Mouse (Mus musculus): ENCODE data around the gene Mpdu1. TPM values are rescaled to one million over a fixed set of nuclear protein-coding genes. Genes with fewer than 3 reads are reported as not detected.

The Mpdu1 gene
- polyA plus RNA-seq, 1 experiment from 2014 or later, result 25.9 TPM

GRCm38 (mm10) chr11:69680136-69680855 lies 17.9 kb upstream of the Mpdu1 start:
- WGBS, result 94% methylated on average over 30 of the region's 30 CpGs
- ATAC-seq (replicated peaks; ENCODE audit: insufficient number of reproducible peaks, low FRiP score, low TSS enrichment, low read depth), result no peak

GRCm38 (mm10) chr11:69679144-69679543 lies 16.7 kb upstream of the Mpdu1 start:
- Histone ChIP-seq H3K27me3 (ENCODE audit: control insufficient read depth, insufficient read depth, low read length) (no peaks in the 10 kb centered on the region), H3K27ac (replicated peaks; ENCODE audit: low read depth, low read length) (no peak overlapping the region), H3K9ac (replicated peaks; ENCODE audit: low read length) (no peak overlapping the region), H3K9me3 (replicated peaks; ENCODE audit: control insufficient read depth, low read length) (no peaks in the 10 kb centered on the region), H3K4me2 (ENCODE audit: low read depth, low read length) (no peak overlapping the region), H3K4me3 (ENCODE audit: low read depth, low read length) (no peak overlapping the region), H3K36me3 (replicated peaks; ENCODE audit: control insufficient read depth, insufficient read depth, low read depth, low read length) (peaks cover 8% of the 10 kb centered on the region), H3K4me1 (ENCODE audit: control insufficient read depth, insufficient read depth, low read length) (no peaks in the 10 kb centered on the region; the same call in 1 of the 2 replicates)
- DNase-seq (ENCODE audit: low spot score), result no peak
- ATAC-seq (replicated peaks; ENCODE audit: insufficient number of reproducible peaks, low FRiP score, low TSS enrichment, low read depth), result no peak
- WGBS, result 100% methylated on average over 2 of the region's 2 CpGs

More at GRCm38 (mm10) chr11:69680136-69680855, 17.9 kb upstream of the Mpdu1 start:
- H3K9me3 ChIP-seq (replicated peaks; ENCODE audit: control insufficient read depth, low read length), result no peaks in the 10 kb centered on the region
- DNase-seq (ENCODE audit: low spot score), result no peak
- peak overlapping the region; percentile 56 for H3K4me2 ChIP-seq (ENCODE audit: low read depth, low read length)
- peak overlapping the region; percentile 75 for H3K4me3 ChIP-seq (ENCODE audit: low read depth, low read length)
- H3K36me3 ChIP-seq (replicated peaks; ENCODE audit: control insufficient read depth, insufficient read depth, low read depth, low read length), result peaks cover 7% of the 10 kb centered on the region
- H3K4me1 ChIP-seq (ENCODE audit: control insufficient read depth, insufficient read depth, low read length), result no peaks in the 10 kb centered on the region; the same call in 1 of the 2 replicates
- no peak overlapping the region for H3K27ac ChIP-seq (replicated peaks; ENCODE audit: low read depth, low read length)
- no peak overlapping the region; the same call in 1 of the 2 replicates for H3K9ac ChIP-seq (replicated peaks; ENCODE audit: low read length)
- H3K27me3 ChIP-seq (ENCODE audit: control insufficient read depth, insufficient read depth, low read length), result no peaks in the 10 kb centered on the region

GRCm38 (mm10) chr11:69672211-69672706 lies 9.8 kb upstream of the Mpdu1 start, which contains the start of gene Eif4a1:
Eif4a1 (minus strand) TSS chr11:69672423.
- Histone ChIP-seq H3K27me3 (ENCODE audit: control insufficient read depth, insufficient read depth, low read length) (no peaks in the 10 kb centered on the region), H3K27ac (replicated peaks; ENCODE audit: low read depth, low read length) (peak within 1 kb of the TSS; percentile 93), H3K4me1 (ENCODE audit: control insufficient read depth, insufficient read depth, low read length) (no peaks in the 10 kb centered on the region), H3K36me3 (replicated peaks; ENCODE audit: control insufficient read depth, insufficient read depth, low read depth, low read length) (peaks cover 26% of the 10 kb centered on the region), H3K9ac (replicated peaks; ENCODE audit: low read length) (peak within 1 kb of the TSS; percentile 99), H3K4me3 (ENCODE audit: low read depth, low read length) (peak within 1 kb of the TSS; percentile 94), H3K4me2 (ENCODE audit: low read depth, low read length) (peak within 1 kb of the TSS; percentile 87), H3K9me3 (replicated peaks; ENCODE audit: control insufficient read depth, low read length) (no peaks in the 10 kb centered on the region)
- ATAC-seq (replicated peaks; ENCODE audit: insufficient number of reproducible peaks, low FRiP score, low TSS enrichment, low read depth), result peak; percentile 97
- DNase-seq (ENCODE audit: low spot score), result peak; percentile 100
- WGBS, result under 1% methylated on average over 36 of the region's 36 CpGs

- peak; percentile 2; the same call in 1 of the 2 replicates for ATAC-seq (replicated peaks; ENCODE audit: insufficient number of reproducible peaks, low FRiP score, low TSS enrichment, low read depth)
- WGBS, result under 1% methylated on average over 43 of the region's 43 CpGs
- peaks cover 26% of the 10 kb centered on the region for H3K36me3 ChIP-seq (replicated peaks; ENCODE audit: control insufficient read depth, insufficient read depth, low read depth, low read length)
These were observed 9.3 kb upstream of the Mpdu1 start for GRCm38 (mm10) chr11:69671726-69672124.

GRCm38 (mm10) chr11:69670786-69671725 lies 8.6 kb upstream of the Mpdu1 start:
- DNase-seq (ENCODE audit: low spot score), result peak; percentile 96
- Histone ChIP-seq H3K9ac (replicated peaks; ENCODE audit: low read length) (peak overlapping the region; percentile 99), H3K4me1 (ENCODE audit: control insufficient read depth, insufficient read depth, low read length) (no peaks in the 10 kb centered on the region), H3K27me3 (ENCODE audit: control insufficient read depth, insufficient read depth, low read length) (no peaks in the 10 kb centered on the region), H3K4me3 (ENCODE audit: low read depth, low read length) (peak overlapping the region; percentile 94), H3K36me3 (replicated peaks; ENCODE audit: control insufficient read depth, insufficient read depth, low read depth, low read length) (peaks cover 25% of the 10 kb centered on the region), H3K4me2 (ENCODE audit: low read depth, low read length) (peak overlapping the region; percentile 87), H3K27ac (replicated peaks; ENCODE audit: low read depth, low read length) (peak overlapping the region; percentile 93), H3K9me3 (replicated peaks; ENCODE audit: control insufficient read depth, low read length) (no peaks in the 10 kb centered on the region)
- under 1% methylated on average over 55 of the region's 61 CpGs for WGBS
- ATAC-seq (replicated peaks; ENCODE audit: insufficient number of reproducible peaks, low FRiP score, low TSS enrichment, low read depth), result peak; percentile 45

More at GRCm38 (mm10) chr11:69671726-69672124, 9.3 kb upstream of the Mpdu1 start:
- DNase-seq (ENCODE audit: low spot score), result no peak
- Histone ChIP-seq H3K9me3 (replicated peaks; ENCODE audit: control insufficient read depth, low read length) (no peaks in the 10 kb centered on the region), H3K4me3 (ENCODE audit: low read depth, low read length) (peak overlapping the region; percentile 94), H3K27me3 (ENCODE audit: control insufficient read depth, insufficient read depth, low read length) (no peaks in the 10 kb centered on the region), H3K9ac (replicated peaks; ENCODE audit: low read length) (peak overlapping the region; percentile 99), H3K4me1 (ENCODE audit: control insufficient read depth, insufficient read depth, low read length) (no peaks in the 10 kb centered on the region), H3K27ac (replicated peaks; ENCODE audit: low read depth, low read length) (peak overlapping the region; percentile 93), H3K4me2 (ENCODE audit: low read depth, low read length) (peak overlapping the region; percentile 87)

- 83% methylated on average over 3 of the region's 3 CpGs for WGBS
- DNase-seq (ENCODE audit: low spot score) (no peak), ATAC-seq (replicated peaks; ENCODE audit: insufficient number of reproducible peaks, low FRiP score, low TSS enrichment, low read depth) (no peak)
- Histone ChIP-seq H3K27me3 (ENCODE audit: control insufficient read depth, insufficient read depth, low read length) (no peaks in the 10 kb centered on the region), H3K36me3 (replicated peaks; ENCODE audit: control insufficient read depth, insufficient read depth, low read depth, low read length) (peaks cover 23% of the 10 kb centered on the region), H3K4me3 (ENCODE audit: low read depth, low read length) (no peak overlapping the region), H3K9me3 (replicated peaks; ENCODE audit: control insufficient read depth, low read length) (no peaks in the 10 kb centered on the region), H3K4me1 (ENCODE audit: control insufficient read depth, insufficient read depth, low read length) (no peaks in the 10 kb centered on the region), H3K27ac (replicated peaks; ENCODE audit: low read depth, low read length) (no peak overlapping the region), H3K9ac (replicated peaks; ENCODE audit: low read length) (no peak overlapping the region), H3K4me2 (ENCODE audit: low read depth, low read length) (no peak overlapping the region)
These were observed 4.2 kb upstream of the Mpdu1 start for GRCm38 (mm10) chr11:69666665-69667005.

- Histone ChIP-seq H3K27ac (replicated peaks; ENCODE audit: low read depth, low read length) (no peak within 1 kb of the TSS), H3K4me2 (ENCODE audit: low read depth, low read length) (no peak within 1 kb of the TSS), H3K36me3 (replicated peaks; ENCODE audit: control insufficient read depth, insufficient read depth, low read depth, low read length) (peaks cover 23% of the 10 kb centered on the region), H3K9me3 (replicated peaks; ENCODE audit: control insufficient read depth, low read length) (no peaks in the 10 kb centered on the region), H3K9ac (replicated peaks; ENCODE audit: low read length) (no peak within 1 kb of the TSS), H3K4me3 (ENCODE audit: low read depth, low read length) (no peak within 1 kb of the TSS), H3K27me3 (ENCODE audit: control insufficient read depth, insufficient read depth, low read length) (no peaks in the 10 kb centered on the region), H3K4me1 (ENCODE audit: control insufficient read depth, insufficient read depth, low read length) (no peaks in the 10 kb centered on the region)
- ATAC-seq (replicated peaks; ENCODE audit: insufficient number of reproducible peaks, low FRiP score, low TSS enrichment, low read depth) (no peak), DNase-seq (ENCODE audit: low spot score) (peak; percentile 51)
- 37% methylated on average over 7 of the region's 7 CpGs for WGBS
These were observed 3.7 kb upstream of the Mpdu1 start, which contains the start of gene Cd68 for GRCm38 (mm10) chr11:69665961-69666664. Cd68 (minus strand) TSS chr11:69666153.

Measured in embryonic facial prominence, embryonic 11.5 days (tissue).